Mouse (Mus musculus) gastrocnemius, postnatal 14 days (tissue): Measurements from ENCODE around the gene Tex45. TPM values are rescaled to one million over a fixed set of nuclear protein-coding genes. Genes with fewer than 3 reads are reported as not detected.

Experiments
- DNase-seq: peaks from one replicate; pipeline ENCODE4 v3.0.0; 2021; ENCODE audit warnings: mixed read lengths
- intact Hi-C: fragments of 180-260 bp; cut with DNase I; formaldehyde crosslinking; loops from one replicate; pipeline ENCODE4 v1.15.1; 2025; ENCODE audit warnings: low total_unique reads
- total RNA-seq, 2 experiments: library from RNA; stranded (reverse); gene quantifications; 2 replicates each; pipeline ENCODE4 v1.2.3; 2021

Tex45 gene
- total RNA-seq, 2 experiments from 2014 or later: not detected

GRCm38 (mm10) chr8:3482240-3482740 lies 11.6 kb downstream of the Tex45 start:
- DNase-seq: no peak
- intact Hi-C loops: no loop called here

GRCm38 (mm10) chr8:3483546-3483945 lies 12.9 kb downstream of the Tex45 start:
- intact Hi-C loops: no loop called here
- DNase-seq: no peak

- no peak for DNase-seq
- intact Hi-C loops: no loop called here
Observed at GRCm38 (mm10) chr8:3485192-3485591, 14.5 kb downstream of the Tex45 start.

- intact Hi-C loops: no loop called here
- DNase-seq: peak; percentile 85
Observed at GRCm38 (mm10) chr8:3492901-3493844, 22.5 kb downstream of the Tex45 start, which contains the start of gene Zfp358. TSS of gene Zfp358 (plus strand) at chr8:3493138.

GRCm38 (mm10) chr8:3493845-3494208 lies 23.2 kb downstream of the Tex45 start:
- intact Hi-C loops: no loop called here
- no peak for DNase-seq

- DNase-seq: no peak
- intact Hi-C loops: no loop called here
Observed at GRCm38 (mm10) chr8:3495578-3496427, 25.1 kb downstream of the Tex45 start.

- no peak for DNase-seq
- intact Hi-C loops: no loop called here
Observed at GRCm38 (mm10) chr8:3496428-3496748, 25.7 kb downstream of the Tex45 start.

- no peak for DNase-seq
- intact Hi-C loops: no loop called here
Observed at GRCm38 (mm10) chr8:3498583-3498982, 27.9 kb downstream of the Tex45 start.

GRCm38 (mm10) chr8:3499751-3500150 lies 29.1 kb downstream of the Tex45 start:
- no peak for DNase-seq
- intact Hi-C loops: no loop called here

- intact Hi-C loops: no loop called here
- peak; percentile 98 for DNase-seq
Observed at GRCm38 (mm10) chr8:3500235-3501090, 29.8 kb downstream of the Tex45 start, which contains the start of gene Mcoln1. TSS of gene Mcoln1 (plus strand) at chr8:3500457.

GRCm38 (mm10) chr8:3502217-3502616 lies 31.6 kb downstream of the Tex45 start:
- intact Hi-C loops: no loop called here
- DNase-seq: no peak

- intact Hi-C loops: no loop called here
- DNase-seq: no peak
Observed at GRCm38 (mm10) chr8:3507979-3508754, 37.5 kb downstream of the Tex45 start.

GRCm38 (mm10) chr8:3514681-3515247 lies 44.1 kb downstream of the Tex45 start:
- no peak for DNase-seq
- intact Hi-C loops: no loop called here

- intact Hi-C loops: no loop called here
- DNase-seq: peak; percentile 89
Observed at GRCm38 (mm10) chr8:3515260-3515671, 44.6 kb downstream of the Tex45 start, which contains the start of gene Pnpla6. TSS of gene Pnpla6 (plus strand) at chr8:3515384.

GRCm38 (mm10) chr8:3515771-3516417 lies 45.2 kb downstream of the Tex45 start:
- no peak for DNase-seq
- intact Hi-C loops: no loop called here

- intact Hi-C loops: no loop called here
- DNase-seq: peak; percentile 92
Observed at GRCm38 (mm10) chr8:3516450-3517116, 45.9 kb downstream of the Tex45 start.

- intact Hi-C loops: no loop called here
- no peak for DNase-seq
Observed at GRCm38 (mm10) chr8:3517117-3517495, 46.4 kb downstream of the Tex45 start.
